Mouse (Mus musculus): ENCODE results near the gene Slc30a10. TPM values are rescaled to one million over a fixed set of nuclear protein-coding genes. Genes with fewer than 3 reads are reported as not detected.

Gene Slc30a10
- 10 to 100 TPM; 16.7 to 19.0 TPM for total RNA-seq (2021)
- long read RNA-seq, full-length matches to known transcripts = 13 of 31 reads
- long read RNA-seq, partial matches to known transcripts = 7 of 31 reads
- long read RNA-seq, other reads (novel, unspliced or antisense) = 11 of 31 reads

GRCm38 (mm10) chr1:185454575-185454954 lies at the start of gene Slc30a10:
Gene Slc30a10, plus strand, starts transcription at chr1:185454848.
- peak; percentile 60 to 76 for DNase-seq (ENCODE audit: low spot score in 2 of 2)

GRCm38 (mm10) chr1:185405921-185406320 lies 48.7 kb upstream of the Slc30a10 start:
- DNase-seq (ENCODE audit: low spot score in 2 of 2) = no peak

DNA sequence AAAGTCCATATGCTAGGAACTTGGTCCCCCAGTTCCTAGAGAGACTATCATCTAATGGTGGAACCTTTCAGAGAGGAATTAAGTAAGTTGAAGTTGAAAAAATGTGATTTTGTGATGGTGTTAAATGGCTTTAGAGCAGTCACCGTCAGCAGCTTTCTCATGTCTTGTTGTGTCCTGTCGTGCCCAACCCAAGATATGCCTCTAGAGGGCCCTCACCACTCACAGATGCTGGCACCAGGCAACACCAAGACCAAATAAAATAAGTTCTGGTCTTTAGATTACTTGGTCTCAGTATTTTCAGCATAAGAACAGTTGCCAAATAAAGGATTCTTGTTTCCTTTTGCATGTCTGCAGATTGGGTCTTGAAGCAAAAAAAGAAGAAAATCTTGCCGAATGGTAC lies 44.8 kb upstream of the Slc30a10 start:
- DNase-seq (ENCODE audit: low spot score in 2 of 2) = peak in 1 of 2 experiments; percentile 26

DNA sequence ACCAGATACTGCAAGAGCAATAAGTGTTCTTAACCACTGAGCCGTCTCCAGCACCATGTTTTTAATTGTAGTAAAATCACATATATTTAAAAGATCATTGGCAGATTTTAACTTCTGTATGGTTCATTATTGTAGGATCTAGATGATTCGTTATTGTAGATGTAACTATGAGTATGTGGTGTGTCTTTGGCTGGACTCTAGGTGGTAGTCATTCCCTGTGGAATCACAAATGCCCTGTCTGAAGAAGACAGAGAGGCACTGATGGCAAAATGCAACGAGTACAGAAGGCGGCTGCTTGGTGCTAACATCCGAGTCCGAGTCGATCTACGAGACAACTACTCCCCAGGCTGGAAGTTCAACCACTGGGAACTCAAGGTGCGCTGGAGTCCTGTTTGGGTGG lies 36.6 kb upstream of the Slc30a10 start:
- DNase-seq (ENCODE audit: low spot score in 2 of 2) = no peak

GRCm38 (mm10) chr1:185419805-185420204 lies 34.8 kb upstream of the Slc30a10 start:
- DNase-seq (ENCODE audit: low spot score in 2 of 2) = no peak

- DNase-seq (ENCODE audit: low spot score in 2 of 2) = no peak
Measured at GRCm38 (mm10) chr1:185420776-185421175, 33.9 kb upstream of the Slc30a10 start.

DNA sequence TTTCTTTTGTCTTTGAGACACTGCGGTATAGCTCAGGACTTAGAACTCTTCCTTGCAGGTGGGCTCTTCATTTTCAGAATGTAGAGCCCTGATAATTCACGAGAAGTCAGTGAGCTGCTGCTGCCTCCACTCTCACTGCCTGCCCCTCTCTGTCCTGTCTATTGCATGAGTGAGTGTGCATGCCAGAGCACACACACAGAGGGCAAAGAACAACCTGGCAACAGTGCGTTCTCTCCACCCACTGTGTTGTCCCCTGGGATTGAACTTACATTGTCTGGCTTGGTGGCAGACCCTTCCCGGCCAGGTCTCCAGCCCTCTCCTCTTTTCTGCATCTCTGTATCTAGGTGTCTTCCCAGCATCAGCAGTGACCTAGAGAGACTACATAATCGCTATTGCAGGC lies 28.1 kb upstream of the Slc30a10 start:
- no peak for DNase-seq (ENCODE audit: low spot score in 2 of 2)

GRCm38 (mm10) chr1:185430488-185430887 lies 24.2 kb upstream of the Slc30a10 start:
- DNase-seq (ENCODE audit: low spot score in 2 of 2) = no peak

- DNase-seq (ENCODE audit: low spot score in 2 of 2) = no peak
Measured at GRCm38 (mm10) chr1:185431245-185431997, 23.2 kb upstream of the Slc30a10 start.

- no peak for DNase-seq (ENCODE audit: low spot score in 2 of 2)
Measured at GRCm38 (mm10) chr1:185431998-185432317, 22.7 kb upstream of the Slc30a10 start.

DNA sequence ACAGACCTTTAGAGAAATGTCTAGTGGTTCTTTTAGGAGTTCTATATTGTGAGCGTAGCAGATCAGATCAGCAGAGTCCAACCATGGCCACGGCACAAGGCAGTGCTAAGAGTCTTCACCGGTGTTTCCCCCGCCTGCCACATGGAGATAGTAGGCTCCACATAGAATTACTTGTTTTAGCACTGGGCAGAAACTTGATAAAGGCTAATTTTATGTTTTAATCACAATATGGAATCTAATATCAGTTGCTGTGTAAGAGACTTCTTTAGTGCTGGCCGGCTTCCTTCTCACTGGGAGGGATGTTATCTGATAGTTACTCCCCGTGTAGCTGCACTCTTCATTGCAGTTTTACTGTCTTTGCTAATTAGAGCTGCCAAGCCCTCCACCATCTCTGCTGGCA lies 21.5 kb upstream of the Slc30a10 start:
- no peak for DNase-seq (ENCODE audit: low spot score in 2 of 2)

DNA sequence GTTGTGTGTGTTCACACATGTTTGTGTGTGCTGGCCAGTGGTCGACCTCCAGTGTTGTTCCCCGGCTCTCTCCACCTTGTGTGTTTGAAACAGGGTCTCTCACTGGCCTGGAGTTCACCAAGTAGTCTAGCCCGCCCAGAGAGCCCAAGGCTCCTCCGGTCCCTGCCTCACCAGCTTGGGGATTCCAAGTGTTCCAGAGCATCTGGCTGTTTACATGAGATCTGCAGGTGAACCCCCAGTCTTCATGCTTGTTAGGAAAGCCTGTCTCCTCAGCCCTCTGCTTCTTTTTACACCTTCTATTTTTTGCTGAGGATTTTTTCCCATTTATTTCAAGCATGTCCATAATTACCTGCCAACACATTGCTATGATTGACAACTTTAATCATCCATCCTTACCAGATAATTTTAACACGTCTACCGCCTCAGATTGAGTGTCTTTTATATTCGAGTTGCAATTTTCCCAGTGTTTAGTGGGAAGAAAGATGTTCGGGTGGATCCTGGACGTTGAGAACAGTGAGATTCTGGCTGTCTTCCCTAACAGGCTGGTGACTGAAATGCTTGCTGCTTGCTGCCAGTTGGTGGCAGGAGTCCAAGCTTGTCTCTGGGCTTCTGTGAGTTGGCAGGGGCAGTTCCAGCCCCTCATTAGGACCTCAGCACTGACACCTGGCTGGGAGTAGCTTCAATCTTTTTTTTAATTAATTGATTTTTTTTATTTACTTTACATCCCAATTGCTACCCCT lies 15.6 kb upstream of the Slc30a10 start:
- DNase-seq (ENCODE audit: low spot score in 2 of 2) = peak; percentile 83 to 85

DNA sequence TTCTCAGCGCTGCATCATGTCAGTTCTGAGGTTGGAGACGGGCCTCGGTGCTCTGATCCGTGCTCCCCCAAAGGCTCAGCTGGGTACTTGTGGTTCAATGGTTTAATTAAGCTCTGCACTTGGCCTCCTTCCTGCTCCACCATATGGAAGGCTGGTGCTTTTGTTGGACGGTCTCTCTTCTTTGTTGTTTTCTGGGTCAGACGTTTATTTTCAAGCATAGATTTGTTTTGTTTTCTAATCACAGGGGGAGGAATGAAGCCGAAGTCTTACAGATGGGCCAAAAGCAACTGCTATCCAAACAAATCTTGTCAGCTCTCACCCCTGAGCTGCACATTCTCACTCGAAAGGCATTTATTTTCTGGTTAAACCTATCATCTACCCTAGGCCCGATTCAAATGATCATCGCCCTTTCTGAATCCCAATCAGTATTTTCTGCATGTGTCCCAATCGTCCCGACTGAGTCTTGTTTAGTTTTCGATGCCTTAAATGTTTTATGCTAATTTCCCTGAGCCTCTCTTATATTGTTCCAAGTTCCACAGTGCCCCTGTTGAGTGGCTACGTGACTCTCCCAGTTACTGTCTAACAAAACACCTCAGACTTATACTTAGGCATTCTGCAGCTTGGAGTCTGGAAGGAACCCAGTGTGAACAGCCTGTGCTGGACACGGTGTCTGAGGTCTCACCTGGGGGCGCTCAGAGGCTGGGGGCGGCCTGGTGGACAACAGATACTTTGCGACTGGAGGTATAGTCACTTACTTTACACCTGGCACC lies 12.8 kb upstream of the Slc30a10 start:
- peak; percentile 21 to 52 for DNase-seq (ENCODE audit: low spot score in 2 of 2)

DNA sequence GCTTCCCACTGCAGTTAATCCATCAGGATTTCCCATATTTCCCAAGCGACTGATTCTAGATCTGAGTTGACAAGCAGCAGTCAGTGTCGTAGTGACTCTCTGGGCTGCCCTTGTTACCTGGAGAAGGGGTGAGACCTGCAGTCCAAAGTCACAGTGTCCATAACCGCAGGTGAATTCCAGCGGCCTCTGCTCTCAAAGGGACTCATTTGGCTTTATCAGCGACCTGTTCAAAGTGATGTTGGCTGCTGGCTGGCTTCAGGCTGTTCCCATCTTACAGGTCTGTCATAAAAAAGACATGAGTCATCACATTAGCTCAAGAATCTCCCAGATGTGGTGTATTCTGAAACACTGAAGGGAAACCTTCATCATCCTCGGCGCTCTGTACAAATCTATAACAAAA lies 5.7 kb upstream of the Slc30a10 start:
- DNase-seq (ENCODE audit: low spot score in 2 of 2) = no peak

- no peak for DNase-seq (ENCODE audit: low spot score in 2 of 2)
Measured at GRCm38 (mm10) chr1:185449727-185450126, 4.9 kb upstream of the Slc30a10 start.

DNA sequence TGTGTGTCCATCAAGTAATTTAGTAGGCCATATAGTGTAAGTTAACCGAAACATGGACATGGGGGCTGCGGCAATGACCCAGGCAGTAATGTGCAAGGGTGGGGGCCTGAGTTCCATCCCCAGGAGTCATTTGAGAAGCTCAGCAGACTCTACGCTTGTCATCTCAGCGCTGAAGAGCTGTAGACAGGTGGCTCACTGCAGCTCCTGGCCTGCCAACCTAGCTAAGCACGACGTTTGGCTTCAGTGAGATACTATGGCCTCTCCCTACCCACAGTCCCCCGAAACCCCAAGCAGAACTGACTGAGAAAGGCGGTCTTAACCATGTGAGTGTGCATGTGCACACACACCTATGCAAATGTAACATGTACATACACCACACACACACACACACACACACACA lies 3.6 kb upstream of the Slc30a10 start:
- no peak for DNase-seq (ENCODE audit: low spot score in 2 of 2)

- DNase-seq (ENCODE audit: low spot score in 2 of 2) = no peak
Measured at GRCm38 (mm10) chr1:185451495-185451894, 3.2 kb upstream of the Slc30a10 start.

DNA sequence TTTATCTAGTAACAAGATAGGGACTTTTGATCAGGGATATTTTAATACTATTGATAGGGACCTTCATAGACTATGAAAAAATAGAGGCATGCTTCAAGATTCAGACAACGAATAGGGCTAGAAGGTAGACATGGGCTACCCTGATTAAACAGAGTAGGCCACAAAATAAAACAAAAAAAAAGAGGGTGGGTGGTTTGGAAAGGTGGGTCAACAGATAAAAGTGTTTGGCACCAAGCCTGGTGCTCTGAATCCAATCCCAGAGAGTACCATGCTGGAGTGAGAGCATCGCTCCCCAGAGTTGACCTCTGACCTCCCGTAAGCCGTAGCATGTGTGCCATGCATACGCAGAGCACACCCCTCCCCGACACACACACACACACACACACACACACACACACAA lies 2.2 kb upstream of the Slc30a10 start:
- no peak for DNase-seq (ENCODE audit: low spot score in 2 of 2)

GRCm38 (mm10) chr1:185454144-185454543 lies 504 bp upstream of the Slc30a10 start:
- no peak for DNase-seq (ENCODE audit: low spot score in 2 of 2)

- peak; percentile 59 to 63 for DNase-seq (ENCODE audit: low spot score in 2 of 2)
Measured at GRCm38 (mm10) chr1:185454955-185455701, 480 bp downstream of the Slc30a10 start.

DNA sequence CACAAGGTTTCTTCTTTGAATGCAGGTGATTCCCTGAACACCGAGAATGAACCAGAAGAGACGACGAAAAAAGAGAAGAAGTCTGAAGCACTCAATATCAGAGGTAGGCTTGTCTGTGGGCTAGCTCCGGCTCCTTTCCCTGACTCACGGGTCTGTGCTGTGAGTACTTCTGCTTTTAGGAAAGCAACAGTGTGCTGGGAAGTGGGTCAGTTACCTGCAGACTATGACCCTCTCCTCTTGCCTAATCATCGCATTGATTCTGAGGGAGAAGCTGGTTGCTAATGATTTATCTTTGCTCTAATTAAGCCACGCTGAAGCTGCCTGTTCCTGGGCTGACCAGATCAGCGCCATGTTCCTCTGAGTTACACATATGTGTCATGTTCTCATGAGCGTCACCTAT lies 1.7 kb downstream of the Slc30a10 start:
- no peak for DNase-seq (ENCODE audit: low spot score in 2 of 2)

All from layer of hippocampus, postnatal 10 days (tissue).